Mouse (Mus musculus) CD4-positive naive resting alpha-beta T cell, adult 57 days (primary cell): Measurements from ENCODE around the gene Nepro. TPM values are rescaled to one million over a fixed set of nuclear protein-coding genes. Genes with fewer than 3 reads are reported as not detected.

Source experiments
- total RNA-seq: library from RNA; stranded (reverse); gene quantifications from one replicate; pipeline ENCODE4 v1.2.4, GENCODE M21; 2023

Gene Nepro
- 25.0 TPM for total RNA-seq

GRCm38 (mm10) chr16:44724083-44724787, at the start of gene Nepro:
Gene Nepro (plus strand): TSS chr16:44724301.

GRCm38 (mm10) chr16:44745866-44746562, 21.9 kb downstream of the Nepro start, which contains the start of gene Gtpbp8:
Gene Gtpbp8 (minus strand): TSS chr16:44746363.

DNA sequence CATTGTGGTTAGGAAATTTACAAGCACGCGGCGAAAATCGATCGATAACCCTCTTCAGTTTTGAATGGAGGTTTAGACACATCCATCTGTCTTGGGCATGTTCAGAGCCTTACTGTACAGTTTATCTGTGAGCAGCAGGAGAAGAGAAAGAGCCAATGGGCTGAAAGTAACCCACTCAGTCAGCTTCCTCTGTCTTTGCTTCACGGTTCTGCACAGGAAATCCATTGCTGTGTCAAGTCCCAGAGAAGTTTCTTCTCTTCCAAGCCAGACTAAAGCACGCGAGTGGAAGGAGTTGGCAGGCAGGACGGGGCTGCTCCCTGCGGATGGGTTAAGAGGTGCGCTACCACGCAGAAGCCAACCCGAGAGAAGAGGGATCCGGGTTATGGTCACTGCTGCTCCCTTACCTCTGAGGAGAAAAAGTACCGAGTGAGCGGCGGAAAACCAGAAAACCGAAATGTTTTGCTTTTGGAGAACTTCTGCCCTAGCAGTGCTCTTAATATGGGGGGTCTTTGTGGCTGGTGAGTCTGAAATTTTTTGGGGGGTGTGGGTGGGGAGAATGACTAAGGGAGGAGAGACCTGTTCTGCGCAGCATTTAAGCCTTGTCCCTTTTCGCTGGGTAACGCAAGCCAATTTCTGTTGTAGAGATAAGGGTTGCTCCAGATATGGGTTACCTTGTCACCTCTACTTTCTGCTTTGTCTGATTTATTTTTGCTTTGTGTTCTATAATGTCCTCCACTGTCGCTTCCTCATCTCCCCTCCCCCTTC, 41.6 kb downstream of the Nepro start, which contains the start of gene Cd200r1:
TSS of gene Cd200r1 (plus strand) at position 182 of the 765 bp plus-strand sequence.

Other genes with a start within 250 kb of the Nepro start
- gene Boc, start 165.4 kb upstream of the Nepro start, total RNA-seq, result 0.86 TPM
- 11.8 TPM for gene Gtpbp8, start 22.1 kb downstream of the Nepro start, total RNA-seq
- gene Cd200r1, start 41.4 kb downstream of the Nepro start, total RNA-seq, result 9.0 TPM
- gene Cd200r4, start 87.4 kb downstream of the Nepro start, total RNA-seq, result 0.65 TPM
- gene Cd200r2, start 142.8 kb downstream of the Nepro start, total RNA-seq, result not detected
- gene Cd200r3, start 219.4 kb downstream of the Nepro start, total RNA-seq, result 3.0 TPM